Mouse (Mus musculus) liver, embryonic 11.5 days (tissue): ENCODE measurements around the gene Kdm4c. TPM values are rescaled to one million over a fixed set of nuclear protein-coding genes. Genes with fewer than 3 reads are reported as not detected.
A peak's percentile ranks its signal among the peaks of the same experiment; 100 is the strongest.
"Not testable (repeated sequence)": the region's sequence is repeated elsewhere in the genome, so short reads cannot be mapped to it uniquely, and the experiment has no call there.

Experiments used
- ATAC-seq: fragments of 200-750 bp; cut with Nextera tagmentation; replicated peaks from 2 replicates; pipeline ENCODE4 v1.8.0; 2017; ENCODE audit warnings: moderate number of reproducible peaks, mild to moderate bottlenecking, moderate TSS enrichment, moderate library complexity; ENCODE audit not compliant: low FRiP score
- DNase-seq: peaks from one replicate; pipeline ENCODE4 v3.0.0-alpha.2; 2017; ENCODE audit warnings: low spot score
- H3K27ac ChIP-seq: fragments of 300-500 bp; sonication (generic); 2 replicates; pipeline ENCODE4 v1.5.1; 2014; ENCODE audit warnings: mild to moderate bottlenecking, low read depth, low read length, control low read depth
- H3K27me3 ChIP-seq: fragments of 300-500 bp; sonication (generic); replicated peaks from 2 replicates; pipeline ENCODE4 v1.6.1; 2014; ENCODE audit warnings: low read length, mixed read lengths; ENCODE audit not compliant: control insufficient read depth, insufficient read depth
- H3K36me3 ChIP-seq: fragments of 300-500 bp; sonication (generic); 2 replicates; pipeline ENCODE4 v1.6.1; 2014; ENCODE audit warnings: mild to moderate bottlenecking, low read length, moderate library complexity, mixed read lengths; ENCODE audit not compliant: control insufficient read depth, insufficient read depth
- H3K4me1 ChIP-seq: fragments of 300-500 bp; sonication (generic); replicated peaks from 2 replicates; pipeline ENCODE4 v1.6.1; 2014; ENCODE audit warnings: low read length, mixed read lengths; ENCODE audit not compliant: control insufficient read depth, insufficient read depth
- H3K4me2 ChIP-seq: fragments of 300-500 bp; sonication (generic); 2 replicates; pipeline ENCODE4 v1.6.1; 2014; ENCODE audit warnings: mild to moderate bottlenecking, control low read depth, moderate library complexity
- H3K4me3 ChIP-seq: fragments of 300-500 bp; sonication (generic); 2 replicates; pipeline ENCODE4 v1.5.1; 2014; ENCODE audit warnings: low read depth, low read length, control low read depth
- H3K9ac ChIP-seq: fragments of 300-500 bp; sonication (generic); 2 replicates; pipeline ENCODE4 v1.6.1; 2014; ENCODE audit warnings: low read depth, low read length, control low read depth
- H3K9me3 ChIP-seq: fragments of 300-500 bp; sonication (generic); 2 replicates; pipeline ENCODE4 v1.6.1; 2016; ENCODE audit warnings: low read length, inconsistent platforms, mixed read lengths; ENCODE audit not compliant: control insufficient read depth
- WGBS: fragments of 180-500 bp; shearing (Covaris S2); extraction: QIAGEN DNeasy Blood & Tissue Kit; methylation state at CpG from one replicate; pipeline ENCODE4 v1.1.7; 2014; 5-methylcytosine and 5-hydroxymethylcytosine counted together
- polyA plus RNA-seq: library from polyadenylated mRNA; unstranded; fragments of >200 nt; fragmentation: Nextera tagmentation; extraction: Ambion mirVana; gene quantifications from 2 replicates; pipeline ENCODE4 v1.2.1, GENCODE M21; 2014

The Kdm4c gene
- polyA plus RNA-seq, result 9.9 and 10.5 TPM in 2 replicates

DNA sequence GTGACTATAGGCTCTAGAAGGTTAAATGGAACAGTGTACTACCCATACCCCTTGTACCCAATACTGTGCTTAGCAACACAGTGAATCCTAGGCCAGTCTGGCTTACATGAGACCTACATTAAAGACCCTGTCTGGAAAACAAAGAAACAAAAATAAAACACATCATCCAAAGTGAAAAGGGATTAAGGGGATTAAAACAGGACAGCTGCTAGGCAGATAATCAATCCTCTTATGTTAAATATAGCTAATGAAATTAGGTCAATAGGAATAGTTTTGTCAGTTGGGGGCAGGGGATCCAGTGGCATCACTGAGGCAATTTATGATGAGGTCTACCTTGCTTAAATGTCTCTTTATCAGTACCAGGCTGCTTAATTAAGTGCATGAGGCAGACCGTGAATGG lies at the start of gene Kdm4c:
Gene Kdm4c (plus strand): TSS at position 322 of the 400 bp plus-strand sequence.
- Histone ChIP-seq H3K27me3 (no peaks in the 10 kb centered on the region), H3K9ac (no peak within 1 kb of the TSS), H3K4me3 (no peak within 1 kb of the TSS), H3K36me3 (no peaks in the 10 kb centered on the region), H3K27ac (no peak within 1 kb of the TSS), H3K9me3 (no peaks in the 10 kb centered on the region), H3K4me2 (no peak within 1 kb of the TSS), H3K4me1 (no peaks in the 10 kb centered on the region)
- ATAC-seq (no peak), DNase-seq (no peak)
- 93% methylated on average over 1 of the region's 1 CpGs for WGBS

DNA sequence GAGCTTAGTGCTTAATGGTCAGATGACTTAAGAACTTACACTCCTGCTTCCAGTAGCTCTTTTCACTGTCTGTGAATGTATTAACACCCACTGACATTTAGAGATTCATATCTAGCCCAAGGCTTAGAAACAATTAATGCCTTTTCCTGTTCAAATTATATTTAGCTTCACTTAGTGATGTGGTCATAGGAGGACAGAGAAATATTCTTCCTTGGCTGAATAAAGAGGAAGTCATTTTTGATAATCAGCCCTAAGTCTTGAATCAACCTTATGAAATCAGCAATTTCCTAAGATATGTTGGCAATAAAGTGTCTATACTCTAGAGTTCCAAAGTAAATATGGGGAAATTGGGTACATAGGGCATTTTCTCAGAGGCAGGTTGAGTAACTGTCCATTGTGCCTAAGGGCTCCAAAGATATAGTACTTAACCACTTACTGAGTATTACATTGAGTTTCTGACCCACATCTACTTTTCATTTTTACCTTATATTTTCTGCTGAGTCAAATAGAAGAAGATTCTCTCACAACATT lies 41.0 kb upstream of the Kdm4c start:
- H3K4me2 ChIP-seq, result no peak overlapping the region
- H3K9me3 ChIP-seq, result no peaks in the 10 kb centered on the region
- no peak for DNase-seq
- no peak for ATAC-seq
- H3K27me3 ChIP-seq, result no peaks in the 10 kb centered on the region
- H3K4me1 ChIP-seq, result no peaks in the 10 kb centered on the region
- H3K9ac ChIP-seq, result no peak overlapping the region
- H3K36me3 ChIP-seq, result no peaks in the 10 kb centered on the region
- H3K4me3 ChIP-seq, result no peak overlapping the region
- H3K27ac ChIP-seq, result no peak overlapping the region

- not testable (repeated sequence) for ATAC-seq, H3K27ac ChIP-seq, H3K4me2 ChIP-seq, H3K9me3 ChIP-seq, H3K4me1 ChIP-seq, H3K36me3 ChIP-seq, H3K4me3 ChIP-seq, H3K27me3 ChIP-seq, DNase-seq, H3K9ac ChIP-seq
- WGBS, result 78% methylated on average over 1 of the region's 1 CpGs
Observed at GRCm38 (mm10) chr4:74221780-74222179, 20.5 kb upstream of the Kdm4c start.

DNA sequence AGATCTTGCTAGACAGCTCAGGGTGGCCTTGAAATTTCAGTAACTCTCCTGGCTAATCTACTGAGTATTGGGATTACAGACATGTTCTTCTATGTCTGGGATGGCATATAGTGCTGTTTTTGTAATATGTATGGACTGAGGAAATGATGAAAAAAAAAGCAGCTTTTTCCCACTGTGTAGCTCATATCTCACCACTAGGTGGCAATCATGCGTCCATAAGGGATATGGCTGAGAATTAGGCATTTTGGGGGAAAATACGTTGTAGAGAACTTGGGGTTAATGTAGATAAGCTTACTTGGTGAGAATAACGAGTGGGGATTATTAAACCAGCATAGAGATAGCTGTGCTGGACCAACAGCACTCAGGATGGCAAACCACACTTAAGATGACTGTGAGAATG lies 19.9 kb upstream of the Kdm4c start:
- Histone ChIP-seq H3K27me3 (no peaks in the 10 kb centered on the region), H3K4me1 (no peaks in the 10 kb centered on the region), H3K27ac (no peak overlapping the region), H3K4me3 (no peak overlapping the region), H3K4me2 (no peak overlapping the region), H3K9me3 (no peaks in the 10 kb centered on the region), H3K9ac (no peak overlapping the region), H3K36me3 (no peaks in the 10 kb centered on the region)
- DNase-seq, result no peak
- ATAC-seq, result no peak
- WGBS, result 23% methylated on average over 3 of the region's 3 CpGs

DNA sequence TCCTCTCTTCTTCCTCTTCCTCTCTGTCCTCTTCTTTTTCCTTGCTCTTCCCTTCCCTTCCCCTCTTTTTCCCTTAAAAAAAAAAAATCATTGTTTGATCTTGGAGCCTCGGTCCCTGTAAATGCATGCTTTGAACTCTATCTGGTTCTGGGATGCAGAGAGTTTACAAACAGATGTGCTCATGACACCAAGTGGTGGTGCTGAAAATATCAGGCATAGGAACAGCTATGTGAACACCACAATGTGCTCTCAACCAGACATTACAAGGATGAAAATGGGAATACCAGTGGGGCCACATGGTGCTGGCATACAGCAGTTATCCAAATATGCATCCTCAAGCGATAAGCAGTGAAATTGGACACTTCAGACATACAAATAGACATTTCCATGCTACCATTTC lies 18.1 kb upstream of the Kdm4c start:
- no peaks in the 10 kb centered on the region for H3K9me3 ChIP-seq
- no peaks in the 10 kb centered on the region for H3K4me1 ChIP-seq
- H3K4me3 ChIP-seq, result no peak overlapping the region
- H3K27me3 ChIP-seq, result no peaks in the 10 kb centered on the region
- H3K9ac ChIP-seq, result no peak overlapping the region
- WGBS, result 70% methylated on average over 2 of the region's 2 CpGs
- H3K27ac ChIP-seq, result no peak overlapping the region
- H3K36me3 ChIP-seq, result no peaks in the 10 kb centered on the region
- ATAC-seq (no peak), DNase-seq (no peak)
- H3K4me2 ChIP-seq, result no peak overlapping the region

- Histone ChIP-seq H3K9ac (no peak overlapping the region), H3K36me3 (no peaks in the 10 kb centered on the region), H3K27ac (no peak overlapping the region), H3K4me2 (no peak overlapping the region), H3K27me3 (no peaks in the 10 kb centered on the region), H3K9me3 (no peaks in the 10 kb centered on the region), H3K4me3 (no peak overlapping the region), H3K4me1 (no peaks in the 10 kb centered on the region)
- WGBS, result 71% methylated on average over 4 of the region's 4 CpGs
- ATAC-seq, result peak; percentile 44; the same call in 1 of the 2 replicates
- DNase-seq, result no peak
Observed at GRCm38 (mm10) chr4:74230994-74231393, 11.3 kb upstream of the Kdm4c start.

GRCm38 (mm10) chr4:74231405-74231804 lies 10.9 kb upstream of the Kdm4c start:
- H3K4me3 ChIP-seq, result no peak overlapping the region
- peak; percentile 36; the same call in 1 of the 2 replicates for ATAC-seq

DNA sequence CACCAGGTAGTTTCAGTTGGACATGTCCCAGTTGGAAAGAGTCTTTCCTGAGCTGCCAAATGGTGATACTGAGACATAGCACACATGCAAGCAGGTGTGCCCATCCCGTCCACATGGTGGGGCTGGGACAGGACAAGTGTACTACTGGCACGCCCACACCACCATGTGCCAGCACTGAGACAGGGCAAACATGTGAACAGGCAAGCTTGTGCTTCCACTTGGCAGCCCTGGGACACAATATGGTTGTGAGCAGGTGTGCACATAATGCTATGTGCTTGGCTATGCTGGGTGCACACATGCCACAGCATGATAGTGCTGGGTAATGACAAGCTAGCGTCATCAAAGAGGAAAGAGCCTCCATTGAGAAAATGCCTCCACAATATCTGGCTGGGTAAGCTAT lies 8.8 kb upstream of the Kdm4c start:
- H3K4me3 ChIP-seq, result no peak overlapping the region
- H3K9me3 ChIP-seq, result no peaks in the 10 kb centered on the region
- DNase-seq (no peak), ATAC-seq (no peak)
- no peaks in the 10 kb centered on the region for H3K27me3 ChIP-seq
- H3K9ac ChIP-seq, result no peak overlapping the region
- H3K4me1 ChIP-seq, result no peaks in the 10 kb centered on the region
- 76% methylated on average over 3 of the region's 3 CpGs for WGBS
- H3K4me2 ChIP-seq, result no peak overlapping the region
- H3K27ac ChIP-seq, result no peak overlapping the region
- no peaks in the 10 kb centered on the region for H3K36me3 ChIP-seq

More at GRCm38 (mm10) chr4:74231405-74231804, 10.9 kb upstream of the Kdm4c start:
- no peaks in the 10 kb centered on the region for H3K36me3 ChIP-seq
- no peaks in the 10 kb centered on the region for H3K9me3 ChIP-seq
- no peaks in the 10 kb centered on the region for H3K27me3 ChIP-seq
- no peak for DNase-seq
- no peak overlapping the region for H3K4me2 ChIP-seq
- H3K4me1 ChIP-seq, result no peaks in the 10 kb centered on the region
- H3K9ac ChIP-seq, result no peak overlapping the region
- WGBS, result 62% methylated on average over 5 of the region's 5 CpGs
- no peak overlapping the region for H3K27ac ChIP-seq
